Mouse (Mus musculus) kidney, postnatal 36 days (tissue): ENCODE measurements around the gene Ufsp1.

ENCODE experiments used
- DNase-seq, 2 experiments: peaks; one replicate each; pipeline ENCODE4 v3.0.0; 2021 to 2022; ENCODE audit warnings: mixed read lengths in 2 of 2

The Ufsp1 gene

GRCm38 (mm10) chr5:137295712-137296111 lies 1.3 kb downstream of the Ufsp1 start:
- DNase-seq, result no peak

DNA sequence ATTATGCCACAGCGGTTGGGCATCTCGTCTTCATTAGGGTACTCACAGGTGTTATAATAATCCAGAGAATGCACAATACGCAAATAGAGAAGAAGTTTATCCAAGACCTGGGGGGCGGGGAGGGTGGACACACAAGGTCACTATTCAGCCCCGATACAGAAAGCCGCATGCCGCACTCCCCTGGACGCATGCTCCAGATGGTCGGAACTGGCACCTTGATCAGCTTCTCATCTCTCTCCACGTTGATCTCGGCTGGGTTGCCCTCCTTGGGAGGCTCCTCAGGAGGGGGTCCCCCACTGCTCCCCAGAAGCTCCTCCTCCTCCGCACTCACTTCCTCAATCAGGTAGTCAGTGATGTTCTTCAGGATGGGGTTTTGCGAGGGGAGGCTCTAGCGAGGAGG lies 2.7 kb downstream of the Ufsp1 start:
- DNase-seq, result no peak

GRCm38 (mm10) chr5:137299240-137299639 lies 4.8 kb downstream of the Ufsp1 start:
- no peak for DNase-seq

DNA sequence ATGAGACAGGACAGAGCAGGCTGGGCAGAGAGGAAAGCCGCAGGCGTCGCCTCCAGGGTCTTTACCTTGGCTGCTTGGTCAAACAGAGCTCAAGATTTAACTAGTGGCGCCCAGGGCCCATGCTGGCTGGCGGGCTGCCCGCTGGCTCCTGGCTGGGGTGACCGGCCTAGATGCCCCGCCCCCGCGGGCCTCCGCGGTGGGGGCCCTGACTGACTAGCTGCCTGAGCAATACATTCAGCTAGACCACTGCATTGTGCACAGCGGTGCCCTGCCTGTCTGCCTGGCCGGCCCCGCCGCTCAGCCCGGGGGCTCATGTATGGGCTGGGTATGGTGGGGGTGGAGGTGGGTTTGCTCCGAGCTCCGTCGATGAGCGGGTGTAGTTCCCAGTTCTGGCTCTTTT lies 6.8 kb downstream of the Ufsp1 start:
- peak; percentile 29 to 72 for DNase-seq

- DNase-seq, result no peak
Observed at GRCm38 (mm10) chr5:137303609-137304008, 9.2 kb downstream of the Ufsp1 start.

DNA sequence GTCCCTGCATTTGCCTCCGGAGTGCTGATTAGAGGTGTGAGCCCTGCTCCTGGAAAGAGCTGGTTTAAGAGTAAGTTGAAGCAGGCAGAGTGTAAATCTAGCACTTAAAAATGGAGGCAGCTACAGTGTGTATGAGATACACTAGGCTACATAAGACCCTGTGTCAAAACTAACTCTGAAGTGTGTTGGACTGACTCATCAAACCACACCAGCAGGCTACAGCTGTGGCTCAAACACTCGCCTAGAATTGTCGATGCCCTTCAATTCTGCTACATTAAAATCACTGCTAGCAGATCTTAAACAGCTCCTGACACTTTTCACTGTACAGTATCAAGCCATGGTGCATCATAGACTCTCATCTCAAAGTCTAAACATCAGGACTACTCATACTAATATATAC lies 9.7 kb downstream of the Ufsp1 start:
- DNase-seq, result no peak

DNA sequence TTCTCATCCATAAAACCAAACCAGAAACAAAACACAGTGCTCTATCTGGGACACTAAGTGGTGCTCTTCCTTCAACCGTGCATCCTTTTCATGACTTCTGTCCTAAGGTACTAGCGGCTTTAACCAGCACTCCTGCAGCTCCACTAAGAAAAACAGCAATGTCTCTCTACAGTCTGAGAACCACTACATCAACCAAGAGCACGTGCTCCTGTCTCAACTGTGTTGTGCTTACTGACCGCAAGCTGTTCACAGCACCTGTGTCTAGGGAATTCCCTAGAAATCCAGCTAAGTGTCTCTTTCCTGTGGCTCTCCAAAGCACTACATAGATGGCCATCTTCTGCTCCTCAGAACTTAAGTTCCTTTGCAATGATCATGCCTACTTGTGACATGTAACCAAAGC lies 10.4 kb downstream of the Ufsp1 start:
- no peak for DNase-seq

DNA sequence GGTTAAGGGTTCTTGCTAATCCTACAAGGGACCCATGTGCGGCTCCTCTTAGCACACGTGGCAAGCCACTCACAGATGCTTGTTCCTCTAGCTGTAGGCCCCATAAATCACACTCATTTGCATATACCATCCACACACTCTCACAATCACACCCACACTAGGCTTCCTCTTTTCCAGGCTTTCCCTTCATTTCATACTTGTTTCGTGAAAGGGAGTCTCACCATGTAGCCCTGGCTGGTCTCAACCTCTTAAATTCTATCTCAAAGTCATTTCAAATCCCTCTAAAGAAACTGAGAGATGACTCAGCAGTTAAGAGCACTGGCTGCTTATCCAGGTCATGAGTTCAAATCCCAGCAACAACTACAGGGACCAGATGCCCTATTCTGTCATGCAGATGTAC lies 11.4 kb downstream of the Ufsp1 start:
- DNase-seq, result no peak

- DNase-seq, result no peak
Observed at GRCm38 (mm10) chr5:137306439-137307005, 12.1 kb downstream of the Ufsp1 start.

DNA sequence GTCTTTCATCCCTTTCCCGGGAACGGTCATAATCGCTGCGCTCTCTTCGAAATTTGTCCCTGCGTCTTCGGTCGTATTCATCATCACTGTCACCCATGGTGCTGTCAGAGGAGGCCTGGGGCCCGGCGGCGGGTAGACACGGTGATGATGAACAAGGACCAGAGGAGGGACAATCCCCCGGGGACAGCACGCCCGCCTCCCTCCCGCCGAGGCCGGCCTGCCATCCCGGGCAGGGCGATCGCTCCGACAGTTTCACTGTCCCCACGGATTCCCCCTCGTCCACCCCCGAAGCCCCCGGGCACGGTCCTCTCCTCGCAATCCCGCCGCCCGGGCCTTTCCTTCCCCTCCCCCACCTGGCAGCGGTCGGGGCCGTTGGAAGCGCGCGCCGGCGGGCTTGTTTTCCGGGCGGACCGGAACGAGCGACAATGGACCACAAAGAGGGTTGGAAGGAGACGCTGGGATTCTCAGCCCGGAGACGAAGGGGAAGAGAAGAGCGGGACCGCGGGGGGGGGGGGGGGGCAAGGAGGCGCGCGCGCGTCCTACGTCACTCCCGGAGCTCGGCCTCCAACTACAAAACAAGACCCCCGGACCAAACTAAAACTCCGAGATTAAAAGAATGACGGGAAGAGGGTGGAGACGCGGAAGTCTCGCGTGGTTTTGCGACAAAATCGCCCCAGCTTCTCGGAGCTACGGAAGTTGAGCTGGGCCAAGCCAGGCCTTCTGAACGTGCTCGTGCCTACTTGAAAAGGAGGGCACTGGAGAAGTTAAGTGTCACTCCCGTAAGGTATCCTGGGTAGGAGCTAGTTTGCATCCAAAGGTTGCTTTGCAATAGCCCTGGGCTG lies 12.9 kb downstream of the Ufsp1 start, which contains the start of gene Srrt:
Gene Srrt (minus strand): TSS at position 604 of the 842 bp plus-strand sequence.
- DNase-seq, result peak; percentile 94 to 95

DNA sequence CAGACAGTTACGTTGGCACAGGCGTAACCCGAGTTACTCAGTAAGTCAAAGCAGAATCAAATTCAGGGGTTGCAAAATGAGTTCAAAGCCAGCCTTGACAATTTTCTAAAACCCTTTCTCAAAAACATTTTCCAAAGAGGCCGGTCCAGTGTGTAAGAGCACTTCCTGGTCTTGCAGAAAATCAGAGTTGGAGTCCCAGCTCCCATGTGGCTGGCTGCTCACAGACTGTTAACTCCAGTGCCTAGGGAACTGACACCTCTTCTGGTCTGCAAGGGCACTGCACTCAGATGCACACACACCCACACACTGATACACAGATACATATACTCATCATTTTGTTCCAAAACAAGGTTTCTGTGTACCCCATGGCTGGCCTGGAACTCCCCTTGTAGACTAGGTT lies 13.9 kb downstream of the Ufsp1 start:
- no peak for DNase-seq

DNA sequence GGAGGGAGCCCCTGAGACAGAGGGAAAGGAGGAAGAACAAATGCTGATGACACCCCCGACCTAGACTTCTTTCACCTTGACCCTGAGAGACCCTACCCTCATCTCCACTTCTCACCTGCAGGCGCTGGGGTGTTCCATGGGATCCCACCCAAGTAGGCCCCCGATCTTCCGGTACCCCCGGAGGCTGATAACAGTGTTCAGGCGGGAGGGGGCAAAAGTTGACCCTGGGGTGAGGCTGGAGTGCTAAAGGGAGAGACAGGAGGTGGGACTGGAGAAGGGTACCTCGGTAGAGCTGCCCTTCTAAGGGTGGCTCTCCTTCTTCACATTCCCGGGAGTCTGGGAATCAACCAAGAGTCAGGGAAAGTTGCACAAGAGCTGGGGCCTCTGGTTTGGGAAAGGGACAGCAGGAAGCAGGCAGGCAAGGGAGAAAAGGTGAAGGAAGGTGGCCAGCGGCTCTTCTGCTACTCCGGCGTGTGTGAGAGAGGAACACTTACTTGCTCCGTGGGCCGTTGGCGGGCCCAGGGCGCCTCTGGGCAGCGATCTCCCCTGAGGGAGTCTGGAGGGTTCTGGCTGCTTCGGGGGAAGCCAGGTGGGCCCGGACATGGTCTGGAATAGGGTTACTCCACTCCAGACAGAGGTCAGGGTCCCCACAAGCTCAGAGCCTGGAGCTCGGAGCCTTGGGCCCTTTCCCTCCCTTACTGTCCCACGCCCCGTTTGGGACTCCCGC lies 19.2 kb downstream of the Ufsp1 start:
- no peak for DNase-seq

DNA sequence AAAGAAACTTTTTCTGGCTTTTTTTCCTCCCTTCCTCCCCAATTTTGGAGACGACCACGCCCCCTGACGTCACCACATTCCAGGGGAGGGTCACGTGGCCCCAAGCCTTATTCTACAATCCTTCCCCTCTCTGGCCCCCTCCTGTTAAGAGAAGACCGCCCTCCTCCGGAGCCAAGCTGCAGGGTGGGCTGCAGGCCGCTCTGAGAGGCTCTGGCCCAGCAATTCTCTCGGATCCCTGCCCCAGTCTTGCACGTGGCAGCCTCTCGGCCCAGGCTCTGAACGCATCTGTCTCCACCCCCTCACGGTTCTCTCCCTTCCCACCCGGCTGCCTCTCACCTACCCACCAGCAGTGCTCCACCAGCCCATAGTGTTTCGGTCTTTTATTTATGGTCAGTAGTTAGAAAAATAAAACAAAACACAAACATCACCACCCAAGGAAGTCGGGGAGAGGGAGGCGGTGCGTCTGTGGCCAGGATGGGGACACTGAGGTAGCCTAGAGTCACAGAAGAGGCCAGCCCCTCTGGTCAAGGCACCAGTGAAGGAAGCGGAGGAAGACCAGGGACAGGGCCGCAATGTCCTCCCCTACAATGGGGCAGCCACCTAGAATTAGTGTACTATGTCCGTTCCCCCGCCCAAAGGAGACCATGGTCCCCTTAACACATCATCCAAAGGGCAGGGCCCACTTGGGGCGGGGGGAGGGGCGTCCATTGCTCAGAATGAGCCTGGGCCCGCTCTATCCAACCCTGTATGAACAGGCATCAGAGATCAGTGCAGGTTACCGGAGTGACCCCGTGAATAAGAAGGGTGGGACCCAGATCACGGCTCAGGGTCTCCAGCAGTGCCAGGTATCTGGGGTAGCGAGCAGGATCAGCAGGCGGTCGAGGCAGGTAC lies 20.0 kb downstream of the Ufsp1 start, which contains the start of gene Trip6:
Gene Trip6 (minus strand): TSS at position 212 of the 891 bp plus-strand sequence.
- peak; percentile 88 to 94 for DNase-seq

DNA sequence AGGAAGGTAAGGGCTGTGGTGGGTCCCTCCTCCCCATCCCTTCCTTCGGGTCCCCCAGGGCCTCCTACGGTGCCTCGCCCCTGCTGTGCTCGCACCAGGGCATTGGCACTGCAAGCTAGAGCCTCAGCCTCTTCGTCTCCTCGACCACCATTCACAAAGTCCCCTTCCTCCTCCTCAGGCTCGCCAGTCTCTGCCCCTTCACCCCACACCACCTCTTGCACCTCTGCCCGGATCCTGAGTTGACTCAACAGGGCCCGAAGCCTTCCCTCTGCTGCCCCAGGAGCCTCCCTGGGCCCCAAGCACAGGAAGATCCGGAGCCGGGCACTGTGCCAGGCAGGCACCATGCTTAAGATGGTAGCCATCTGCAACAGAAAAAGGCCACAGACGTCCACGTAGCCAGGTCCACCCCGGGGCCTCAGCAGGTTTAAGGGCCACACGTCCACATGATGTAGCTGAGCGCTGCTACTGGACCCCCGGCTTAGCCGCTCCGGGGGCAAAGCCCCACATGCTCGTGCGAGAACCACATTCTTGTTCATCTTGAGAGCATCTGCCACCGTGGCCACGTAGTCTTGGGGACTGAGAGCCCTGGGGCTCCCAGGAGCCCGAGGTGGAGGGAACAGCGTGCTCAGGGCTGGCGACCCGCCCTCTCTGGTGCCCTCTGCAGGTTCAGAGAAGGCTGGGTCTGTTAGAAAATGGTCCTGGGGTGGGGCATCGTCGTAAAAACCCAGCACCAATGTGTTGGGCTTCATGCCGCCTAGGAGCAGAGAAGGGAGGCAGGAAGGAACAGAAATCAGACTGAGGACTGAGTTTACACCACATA lies 20.9 kb downstream of the Ufsp1 start:
- DNase-seq, result peak in 1 of 2 experiments; percentile 68

DNA sequence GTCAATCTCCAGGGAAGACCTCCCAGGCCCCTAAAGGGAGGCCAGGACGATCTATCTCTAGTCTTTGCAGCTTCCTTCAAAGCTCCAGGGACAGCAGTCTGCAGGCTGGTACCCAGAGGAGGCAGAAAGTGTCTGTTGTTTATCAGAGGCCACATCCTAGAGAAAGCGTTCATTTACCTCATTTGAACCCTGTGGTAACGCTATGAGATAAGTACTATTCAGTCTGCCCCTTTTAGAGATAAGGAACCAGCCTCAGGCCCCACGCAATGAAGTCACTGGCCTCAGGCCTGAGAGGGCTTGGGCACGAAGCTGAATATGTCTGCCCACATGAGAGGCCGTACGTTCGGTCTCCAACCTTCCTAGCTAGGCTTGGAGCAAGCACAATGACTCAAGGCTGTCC lies 22.9 kb downstream of the Ufsp1 start:
- DNase-seq, result no peak

DNA sequence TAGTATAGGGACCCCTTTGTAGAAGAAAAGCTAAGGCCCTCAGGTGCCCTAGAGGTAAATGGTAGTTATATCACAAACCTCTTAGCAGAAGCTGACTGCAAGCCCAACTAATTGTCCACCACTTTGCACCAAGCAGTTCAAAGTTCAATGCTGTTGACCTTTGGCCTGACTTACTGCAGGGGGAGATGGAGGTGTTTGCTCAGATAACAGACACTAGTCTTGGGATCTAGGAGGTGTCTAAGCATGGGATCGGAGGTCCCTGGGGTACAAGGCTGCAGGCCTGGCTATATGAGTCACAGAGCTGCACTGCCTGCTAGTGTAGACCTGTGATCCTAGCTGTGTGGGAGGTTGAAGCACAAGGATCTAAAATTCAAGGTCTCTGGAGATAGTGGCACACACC lies 24.1 kb downstream of the Ufsp1 start:
- DNase-seq, result peak; percentile 72 to 74

DNA sequence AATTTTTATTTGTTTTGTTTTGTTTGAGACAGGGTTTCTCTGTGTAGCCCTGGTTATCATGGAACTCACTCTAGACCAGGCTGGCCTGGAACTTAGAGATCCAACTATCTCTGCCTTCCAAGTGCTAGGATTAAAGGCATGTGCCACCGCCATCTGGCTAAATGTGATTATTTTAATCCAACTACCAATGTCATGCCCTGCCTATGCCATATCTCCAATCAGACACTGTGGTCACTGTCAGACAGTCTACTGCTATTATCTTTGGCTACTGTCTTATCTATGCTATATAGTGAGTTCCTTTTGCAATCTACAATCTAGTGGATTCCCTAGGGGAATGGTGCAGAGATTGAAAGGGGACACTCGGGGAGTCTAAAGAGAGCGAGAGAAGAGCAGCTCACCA lies 26.6 kb downstream of the Ufsp1 start:
- no peak for DNase-seq

DNA sequence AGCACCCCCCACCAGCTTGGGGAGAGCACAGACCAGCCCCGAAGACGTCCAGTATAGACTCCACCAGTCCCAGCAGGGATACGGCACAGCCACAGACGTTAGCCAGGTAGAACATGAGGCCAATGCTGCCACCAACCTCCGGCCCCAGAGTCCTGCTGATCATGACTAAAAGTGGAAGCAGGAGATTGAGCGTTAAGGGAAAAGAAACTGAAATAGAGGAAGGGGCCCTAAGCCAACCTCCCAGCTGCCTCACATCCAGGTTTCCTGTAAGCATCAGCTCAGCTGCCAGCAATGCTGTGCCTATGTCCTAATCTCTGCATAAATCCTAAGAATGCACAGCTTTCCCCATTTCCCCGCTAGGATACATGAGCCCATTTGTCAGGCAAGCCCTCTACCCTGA lies 36.5 kb downstream of the Ufsp1 start:
- no peak for DNase-seq

GRCm38 (mm10) chr5:137332857-137333511 lies 38.6 kb downstream of the Ufsp1 start:
- DNase-seq, result no peak

DNA sequence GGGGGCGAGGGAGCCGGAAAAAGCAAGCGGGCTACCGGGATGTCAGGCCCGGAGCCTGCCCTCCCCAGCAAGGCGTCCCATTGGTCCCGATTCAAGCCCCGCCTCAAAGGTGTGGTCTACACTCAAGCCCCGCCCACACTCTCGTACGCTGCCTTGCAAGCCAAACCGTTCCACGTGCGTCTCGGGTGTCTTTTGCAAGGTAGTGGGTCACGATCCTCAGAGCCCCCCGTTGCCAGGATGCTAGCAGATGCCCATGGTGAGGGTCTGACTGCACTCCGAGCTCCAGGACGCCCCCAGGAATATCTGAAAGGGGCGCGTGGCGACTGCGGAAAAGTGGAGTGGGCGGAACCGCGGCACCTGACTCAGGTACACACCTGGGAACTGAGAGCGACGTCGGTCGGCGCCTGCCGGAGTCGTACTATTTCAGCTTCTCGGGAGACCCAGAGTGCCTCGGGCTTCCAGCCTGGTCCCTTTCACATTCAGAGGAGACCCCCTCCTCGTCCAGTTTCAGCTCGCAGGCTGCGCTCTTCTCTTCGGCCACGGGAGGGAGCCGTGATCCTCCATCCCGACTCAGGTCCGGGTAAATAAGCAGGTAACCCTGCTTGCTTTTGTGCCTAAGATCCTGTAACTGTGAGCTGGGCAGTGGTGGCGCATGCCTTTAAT lies 39.2 kb downstream of the Ufsp1 start, which contains the start of gene Slc12a9:
Gene Slc12a9 (minus strand): TSS at position 86 of the 663 bp plus-strand sequence.
- DNase-seq, result peak; percentile 97 to 98
